Mouse (Mus musculus): ENCODE measurements around the gene Adck1.
"Not testable (repeated sequence)": the region's sequence is repeated elsewhere in the genome, so short reads cannot be mapped to it uniquely, and the experiment has no call there.

The Adck1 gene

GRCm38 (mm10) chr12:88426926-88427325, 66.6 kb downstream of the Adck1 start:
- no peak for DNase-seq (ENCODE audit: low spot score in 2 of 2)

GRCm38 (mm10) chr12:88428735-88429134, 68.4 kb downstream of the Adck1 start:
- no peak for DNase-seq (ENCODE audit: low spot score in 2 of 2)

- no peak for DNase-seq (ENCODE audit: low spot score in 2 of 2)
Measured at GRCm38 (mm10) chr12:88432277-88432676, 71.9 kb downstream of the Adck1 start.

- no peak for DNase-seq (ENCODE audit: low spot score in 2 of 2)
Measured at GRCm38 (mm10) chr12:88433171-88433570, 72.8 kb downstream of the Adck1 start.

GRCm38 (mm10) chr12:88436962-88437750, 76.8 kb downstream of the Adck1 start:
- DNase-seq (ENCODE audit: low spot score in 2 of 2): no peak

GRCm38 (mm10) chr12:88441922-88442809, 81.8 kb downstream of the Adck1 start:
- DNase-seq (ENCODE audit: low spot score in 2 of 2): no peak

- DNase-seq (ENCODE audit: low spot score in 2 of 2): no peak
Measured at GRCm38 (mm10) chr12:88444040-88444439, 83.7 kb downstream of the Adck1 start.

- no peak for DNase-seq (ENCODE audit: low spot score in 2 of 2)
Measured at GRCm38 (mm10) chr12:88445471-88445870, 85.1 kb downstream of the Adck1 start.

GRCm38 (mm10) chr12:88450658-88451563, 90.6 kb downstream of the Adck1 start:
- no peak for DNase-seq (ENCODE audit: low spot score in 2 of 2)

GRCm38 (mm10) chr12:88454701-88455410, 94.5 kb downstream of the Adck1 start:
- DNase-seq (ENCODE audit: low spot score in 2 of 2): peak in 1 of 2 experiments; percentile 22

GRCm38 (mm10) chr12:88457021-88457420, 96.7 kb downstream of the Adck1 start:
- DNase-seq (ENCODE audit: low spot score in 2 of 2): no peak

GRCm38 (mm10) chr12:88458936-88459335, 98.6 kb downstream of the Adck1 start:
- no peak for DNase-seq (ENCODE audit: low spot score in 2 of 2)

GRCm38 (mm10) chr12:88459461-88459860, 99.1 kb downstream of the Adck1 start:
- DNase-seq (ENCODE audit: low spot score in 2 of 2): no peak

GRCm38 (mm10) chr12:88461026-88461425, 100.7 kb downstream of the Adck1 start:
- DNase-seq (ENCODE audit: low spot score in 2 of 2): no peak

- DNase-seq (ENCODE audit: low spot score in 2 of 2): no peak
Measured at GRCm38 (mm10) chr12:88463588-88464290, 103.4 kb downstream of the Adck1 start.

GRCm38 (mm10) chr12:88466801-88467200, 106.4 kb downstream of the Adck1 start:
- DNase-seq (ENCODE audit: low spot score in 2 of 2): no peak

GRCm38 (mm10) chr12:88467257-88467656, 106.9 kb downstream of the Adck1 start:
- no peak for DNase-seq (ENCODE audit: low spot score in 2 of 2)

GRCm38 (mm10) chr12:88467935-88468465, 107.6 kb downstream of the Adck1 start:
- no peak for DNase-seq (ENCODE audit: low spot score in 2 of 2)

- no peak for DNase-seq (ENCODE audit: low spot score in 2 of 2)
Measured at GRCm38 (mm10) chr12:88468691-88469090, 108.3 kb downstream of the Adck1 start.

GRCm38 (mm10) chr12:88471884-88472283, 111.5 kb downstream of the Adck1 start:
- DNase-seq (ENCODE audit: low spot score in 2 of 2): not testable (repeated sequence)
